Mouse (Mus musculus): ENCODE measurements around the gene Gm20498. TPM values are rescaled to one million over a fixed set of nuclear protein-coding genes. Genes with fewer than 3 reads are reported as not detected.
"Not testable (repeated sequence)": the region's sequence is repeated elsewhere in the genome, so short reads cannot be mapped to it uniquely, and the experiment has no call there.

The Gm20498 gene
- total RNA-seq, 2 experiments from 2014 or later = not detected

DNA sequence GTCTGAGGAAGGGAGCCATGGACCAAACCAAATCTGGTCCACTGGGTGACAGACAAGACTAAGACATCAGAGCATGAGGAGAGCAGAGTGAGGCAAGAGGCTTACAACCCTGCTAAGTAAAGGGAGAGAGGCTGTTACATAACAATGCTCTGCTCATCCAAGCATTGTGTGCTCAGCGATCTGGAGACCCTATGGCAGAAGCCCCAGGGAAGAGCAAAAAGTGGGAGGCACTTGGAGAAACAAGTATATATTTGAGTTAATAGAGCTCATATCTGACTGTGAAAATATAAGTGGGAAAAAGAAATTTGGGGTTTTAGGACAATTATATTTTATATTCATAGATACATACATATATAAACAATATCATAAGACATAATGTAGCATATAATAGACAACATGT is 153.3 kb downstream of the Gm20498 start, which contains the start of gene Gm4787:
TSS of gene Gm4787 (minus strand) at position 101 of the 400 bp plus-strand sequence.
- not testable (repeated sequence) for ATAC-seq (replicated peaks; ENCODE audit: low FRiP score, poor library complexity, severe bottlenecking)

GRCm38 (mm10) chr12:81333841-81334240 is 198.9 kb downstream of the Gm20498 start:
- ATAC-seq (replicated peaks; ENCODE audit: low FRiP score, poor library complexity, severe bottlenecking) = no peak

DNA sequence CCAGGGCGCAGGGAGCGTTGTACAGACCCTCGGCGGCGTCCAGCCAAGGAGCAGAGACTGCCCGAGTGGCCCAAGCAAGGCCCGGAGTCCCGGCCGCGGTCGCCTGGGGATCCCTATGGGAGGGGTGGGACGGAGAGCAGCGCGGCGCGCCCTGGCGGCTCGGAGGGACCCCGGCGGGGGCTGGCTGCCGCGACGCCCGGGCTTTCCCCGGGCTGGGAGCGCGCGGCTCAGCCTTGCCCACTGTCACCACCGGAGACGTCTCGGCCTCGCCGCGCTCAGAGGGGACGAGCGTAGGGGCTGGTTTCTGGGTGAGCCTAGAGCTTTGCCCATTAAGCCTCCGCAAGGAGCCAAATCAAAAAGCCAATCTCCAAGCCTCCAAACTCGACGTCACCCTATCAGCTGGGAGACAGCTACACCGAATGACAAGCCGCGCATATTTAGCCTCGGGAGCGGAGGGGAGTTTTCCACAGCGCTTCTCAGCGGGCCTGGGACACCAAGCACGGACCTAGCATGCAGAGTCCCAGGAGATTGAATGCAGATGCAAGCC is 199.8 kb downstream of the Gm20498 start, which contains the start of gene Slc8a3:
TSS of gene Slc8a3 (minus strand) at position 306 of the 547 bp plus-strand sequence.
- no peak for ATAC-seq (replicated peaks; ENCODE audit: low FRiP score, poor library complexity, severe bottlenecking)

DNA sequence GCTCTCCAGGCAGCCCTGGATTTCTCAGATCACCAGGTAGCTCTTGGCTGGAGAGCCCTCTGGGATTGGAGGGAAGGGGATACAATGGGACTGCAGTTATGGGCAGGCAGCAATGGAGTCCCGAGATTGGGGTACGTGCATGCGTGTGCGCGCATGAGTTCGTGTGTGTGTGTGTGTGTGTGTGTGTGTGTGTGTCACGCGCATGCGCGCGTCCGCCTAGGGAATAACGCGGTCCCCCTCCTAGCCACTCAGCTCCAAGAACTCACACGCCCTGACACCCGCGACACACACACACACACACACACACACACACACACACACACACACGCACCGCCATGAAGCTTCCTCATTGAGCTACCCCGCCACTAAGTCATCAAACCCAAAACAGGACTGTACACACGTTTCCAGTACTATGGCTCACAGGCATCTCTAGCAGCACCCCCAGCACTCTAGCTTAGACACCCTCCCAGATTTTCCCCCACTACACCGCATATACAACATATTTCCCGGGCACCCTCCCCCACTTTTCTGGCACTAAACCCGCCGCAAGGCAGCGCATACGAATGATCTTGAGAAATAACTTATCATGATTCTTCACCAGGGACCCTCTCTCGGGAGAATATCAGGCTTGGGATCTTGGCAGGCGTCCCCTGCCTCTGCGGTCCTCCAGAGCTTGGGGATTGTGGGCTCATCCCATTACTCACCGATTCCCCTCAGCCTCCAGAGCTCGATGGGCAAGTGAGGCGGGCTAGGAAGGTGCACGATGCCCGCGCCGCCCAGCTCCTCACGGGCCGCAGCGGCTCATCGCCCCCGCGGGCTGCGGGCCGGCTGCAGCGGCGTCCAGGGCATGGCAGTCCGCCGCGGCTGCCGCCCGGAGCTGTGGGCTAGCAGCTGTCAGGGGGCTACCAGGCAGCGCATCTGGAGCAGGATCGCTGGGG is 200.5 kb downstream of the Gm20498 start:
- ATAC-seq (replicated peaks; ENCODE audit: low FRiP score, poor library complexity, severe bottlenecking) = no peak

DNA sequence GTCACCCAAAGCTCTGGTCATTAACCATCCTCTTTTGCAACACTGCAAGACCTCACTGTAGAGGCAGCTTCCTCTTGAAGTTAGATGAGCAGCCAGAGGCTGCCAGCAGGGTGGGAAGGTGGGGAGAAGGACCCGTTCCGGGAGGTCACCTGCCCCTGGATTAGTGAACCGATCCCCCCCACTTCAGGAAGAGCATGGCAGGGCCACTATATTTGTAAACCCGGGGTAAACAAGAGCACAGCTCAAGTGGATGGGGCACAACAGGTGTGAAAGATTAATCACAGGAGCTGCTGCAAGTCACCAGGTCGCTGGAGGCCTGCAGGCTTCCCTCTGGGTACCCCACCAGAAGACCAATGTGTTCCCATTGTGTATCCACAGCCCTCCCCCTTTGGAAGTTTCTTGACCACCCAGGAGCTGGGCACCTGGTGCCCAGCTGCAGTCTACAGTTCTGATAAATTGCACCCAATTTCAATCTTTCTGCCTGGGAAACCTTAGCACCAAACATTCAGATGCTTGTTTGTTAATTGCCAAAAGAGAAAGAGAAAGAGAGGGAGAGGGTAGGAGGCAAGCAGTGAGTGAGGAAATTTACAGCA is 201.6 kb downstream of the Gm20498 start:
- ATAC-seq (replicated peaks; ENCODE audit: low FRiP score, poor library complexity, severe bottlenecking) = no peak

- no peak for ATAC-seq (replicated peaks; ENCODE audit: low FRiP score, poor library complexity, severe bottlenecking)
Measured at GRCm38 (mm10) chr12:81324991-81325390, 207.7 kb downstream of the Gm20498 start.

DNA sequence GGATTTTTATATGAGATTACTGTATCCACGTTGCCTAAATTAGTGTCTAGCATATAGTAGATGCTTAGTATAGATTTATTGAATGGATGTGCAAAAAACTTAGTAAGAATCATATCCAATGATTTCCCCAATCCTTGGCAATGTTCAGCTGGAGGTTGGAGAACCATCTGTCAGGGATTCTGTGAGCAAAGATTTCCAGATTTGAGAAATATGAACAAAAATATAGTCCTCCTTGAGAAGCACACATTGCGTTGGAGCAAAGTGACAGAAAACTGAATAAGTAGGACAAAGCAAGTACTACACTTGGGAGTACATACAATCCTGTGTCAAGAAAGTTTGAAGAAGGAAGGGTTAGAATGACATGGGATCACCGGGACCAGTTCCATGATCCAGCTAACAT is 208.6 kb downstream of the Gm20498 start:
- no peak for ATAC-seq (replicated peaks; ENCODE audit: low FRiP score, poor library complexity, severe bottlenecking)

DNA sequence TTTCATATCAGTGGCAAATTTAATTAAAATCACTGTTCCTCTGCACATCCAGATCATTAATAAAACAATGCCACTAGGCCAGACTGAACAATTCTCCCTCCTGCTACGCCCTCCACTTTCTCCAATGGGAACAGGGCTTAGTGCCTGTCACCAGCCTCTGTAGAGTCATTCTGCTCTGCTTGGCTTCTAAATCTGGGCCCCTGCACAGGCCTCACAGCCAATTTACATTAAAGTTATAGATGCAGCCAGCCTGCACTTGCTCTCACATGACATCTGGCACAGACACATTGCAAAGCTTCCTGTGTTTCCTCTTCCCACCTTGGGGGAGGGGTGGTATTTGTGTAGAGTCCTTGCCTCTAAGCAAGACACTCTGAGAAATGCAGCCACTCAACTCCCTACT is 211.7 kb downstream of the Gm20498 start:
- ATAC-seq (replicated peaks; ENCODE audit: low FRiP score, poor library complexity, severe bottlenecking) = no peak

- no peak for ATAC-seq (replicated peaks; ENCODE audit: low FRiP score, poor library complexity, severe bottlenecking)
Measured at GRCm38 (mm10) chr12:81317811-81318210, 214.9 kb downstream of the Gm20498 start.

DNA sequence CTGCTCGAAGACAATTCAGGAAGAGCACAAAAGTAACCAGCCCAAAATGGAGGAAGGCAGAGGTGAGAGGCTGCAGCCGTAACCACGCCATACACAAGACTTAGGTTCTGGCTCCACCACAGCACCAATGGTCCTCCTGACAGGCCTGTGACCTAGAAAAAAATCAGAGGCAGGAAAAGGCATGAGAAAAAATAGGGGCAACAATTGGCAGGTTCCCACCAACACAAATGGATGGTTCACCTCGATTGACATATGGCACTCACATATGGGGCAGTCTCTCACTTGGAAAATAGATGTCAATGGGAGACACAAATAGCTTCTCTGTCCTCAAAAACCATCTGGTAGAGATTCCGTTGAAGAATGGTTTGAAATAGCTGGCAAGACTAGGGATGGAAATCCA is 216.8 kb downstream of the Gm20498 start:
- ATAC-seq (replicated peaks; ENCODE audit: low FRiP score, poor library complexity, severe bottlenecking) = no peak

Other genes starting within 250 kb of the Gm20498 start
- not detected in 2 replicates for gene Slc8a3, start 199.7 kb downstream of the Gm20498 start, total RNA-seq (2015; ENCODE audit: low replicate concordance)
- gene Slc8a3, start 199.7 kb downstream of the Gm20498 start, total RNA-seq (2017; ENCODE audit: low replicate concordance) = not detected in 2 replicates
- gene Gm4787, start 153.4 kb downstream of the Gm20498 start, total RNA-seq (2015; ENCODE audit: low replicate concordance) = not detected in 2 replicates
- gene Gm4787, start 153.4 kb downstream of the Gm20498 start, total RNA-seq (2017; ENCODE audit: low replicate concordance) = not detected in 2 replicates
- 1.8 TPM in 1 of 2 replicates, not detected in the other for gene Adam4, start 111.0 kb downstream of the Gm20498 start, total RNA-seq (2015; ENCODE audit: low replicate concordance)
- 0.77 TPM in 1 of 2 replicates, not detected in the other for gene Adam4, start 111.0 kb downstream of the Gm20498 start, total RNA-seq (2017; ENCODE audit: low replicate concordance)
- gene Cox16, start 47.8 kb downstream of the Gm20498 start, total RNA-seq (2015; ENCODE audit: low replicate concordance) = 3.2 and 32.7 TPM in 2 replicates
- 12.9 and 26.7 TPM in 2 replicates for gene Cox16, start 47.8 kb downstream of the Gm20498 start, total RNA-seq (2017; ENCODE audit: low replicate concordance)
- gene Synj2bp, start within 50 bp of the Gm20498 start, total RNA-seq (2015; ENCODE audit: low replicate concordance) = 6.5 and 15.1 TPM in 2 replicates
- gene Synj2bp, start within 50 bp of the Gm20498 start, total RNA-seq (2017; ENCODE audit: low replicate concordance) = 12.8 and 18.4 TPM in 2 replicates
- not detected in 2 replicates for gene Adam21, start 35.6 kb upstream of the Gm20498 start, total RNA-seq (2015; ENCODE audit: low replicate concordance)
- gene Adam21, start 35.6 kb upstream of the Gm20498 start, total RNA-seq (2017; ENCODE audit: low replicate concordance) = not detected in 2 replicates
- gene Med6, start 62.1 kb upstream of the Gm20498 start, total RNA-seq (2015; ENCODE audit: low replicate concordance) = 28.9 and 29.6 TPM in 2 replicates
- 91.9 and 102 TPM in 2 replicates for gene Med6, start 62.1 kb upstream of the Gm20498 start, total RNA-seq (2017; ENCODE audit: low replicate concordance)
- gene Ttc9, start 98.3 kb upstream of the Gm20498 start, total RNA-seq (2015; ENCODE audit: low replicate concordance) = not detected in 2 replicates
- not detected in 2 replicates for gene Ttc9, start 98.3 kb upstream of the Gm20498 start, total RNA-seq (2017; ENCODE audit: low replicate concordance)
- gene Map3k9, start 248.3 kb upstream of the Gm20498 start, total RNA-seq (2015; ENCODE audit: low replicate concordance) = 0.72 TPM in 1 of 2 replicates, not detected in the other
- 0.13 and 0.83 TPM in 2 replicates for gene Map3k9, start 248.3 kb upstream of the Gm20498 start, total RNA-seq (2017; ENCODE audit: low replicate concordance)

Data from erythroid progenitor cell, adult 5-6 weeks (primary cell).